8 mouse cellular contexts compared by ENCODE assay signal in genomic region chr5:28158308-28159071, GRCm38 (mm10). TPM values are rescaled to one million over a fixed set of nuclear protein-coding genes. Genes with fewer than 3 reads are reported as not detected.
DNase-seq lines count a peak whose midpoint lies in the region; ATAC-seq lines count a peak whose summit lies in the region.

No protein-coding gene starts in this region.

- peaks cover 9% of the 10 kb centered on the region; the same call in 1 of the 2 replicates for H3K4me1 ChIP-seq in embryonic facial prominence, embryonic 13.5 days
- peaks cover 12% of the 10 kb centered on the region for H3K4me1 ChIP-seq in hindbrain, embryonic 15.5 days (replicated peaks)

- intact Hi-C loops in left cerebral cortex, postnatal 4 days (cut with DNase I), result no loop called here

- H3K4me2 ChIP-seq in embryonic facial prominence, embryonic 13.5 days, result peak overlapping the region; percentile 38
- peak overlapping the region; percentile 43 for H3K4me2 ChIP-seq in hindbrain, embryonic 15.5 days

- peak; percentile 59 for DNase-seq in left cerebral cortex, postnatal 4 days
- DNase-seq in left cerebral cortex, adult 8-10 months (ENCODE audit: low spot score in 2 of 2), result no peak
- DNase-seq in neural tube, embryonic 10.5 days (ENCODE audit: extremely low spot score, low spot score), result peak; percentile 60
- no peak for DNase-seq in layer of hippocampus, postnatal 36 days
- no peak for DNase-seq in adrenal gland, adult 2 months
- no peak for DNase-seq in spleen, postnatal 14 days (ENCODE audit: low spot score in 2 of 2)

- H3K27ac ChIP-seq in embryonic facial prominence, embryonic 13.5 days, result no peak overlapping the region
- no peak overlapping the region for H3K27ac ChIP-seq in hindbrain, embryonic 15.5 days (replicated peaks)

- no peak for ATAC-seq in embryonic facial prominence, embryonic 13.5 days (ENCODE audit: insufficient number of reproducible peaks, insufficient read depth, low FRiP score, low TSS enrichment, low read depth)
- ATAC-seq in hindbrain, embryonic 15.5 days (ENCODE audit: low FRiP score, low read depth), result peak; percentile 75; the same call in 1 of the 2 replicates

- H3K4me3 ChIP-seq in embryonic facial prominence, embryonic 13.5 days, result peak overlapping the region; percentile 18
- H3K4me3 ChIP-seq in hindbrain, embryonic 15.5 days, result peak overlapping the region; percentile 8

- H3K36me3 ChIP-seq in embryonic facial prominence, embryonic 13.5 days, result no peaks in the 10 kb centered on the region
- H3K36me3 ChIP-seq in hindbrain, embryonic 15.5 days, result no peaks in the 10 kb centered on the region

- WGBS in embryonic facial prominence, embryonic 13.5 days, result under 1% methylated on average over 31 of the region's 31 CpGs
- WGBS in hindbrain, embryonic 15.5 days, result under 1% methylated on average over 31 of the region's 31 CpGs

- no peak overlapping the region for H3K9ac ChIP-seq in embryonic facial prominence, embryonic 13.5 days
- H3K9ac ChIP-seq in hindbrain, embryonic 15.5 days, result no peak overlapping the region

- no peaks in the 10 kb centered on the region for H3K9me3 ChIP-seq in embryonic facial prominence, embryonic 13.5 days
- H3K9me3 ChIP-seq in hindbrain, embryonic 15.5 days, result no peaks in the 10 kb centered on the region

- H3K27me3 ChIP-seq in embryonic facial prominence, embryonic 13.5 days, result peaks cover 98% of the 10 kb centered on the region
- peaks cover 83% of the 10 kb centered on the region for H3K27me3 ChIP-seq in hindbrain, embryonic 15.5 days

RNA-seq across cellular contexts. Expression of gene En2, which starts 7.0 kb away (rescaled TPM):
- total RNA-seq in left cerebral cortex, postnatal 4 days (2021), result not detected
- under 1 TPM; 0.42 to 0.65 (median 0.52) TPM for total RNA-seq in left cerebral cortex, adult 8-10 months (2022)
- polyA plus RNA-seq in embryonic facial prominence, embryonic 13.5 days (2015; fragmentation: Nextera tagmentation; extraction: Ambion mirVana), result not detected in 2 replicates
- polyA plus RNA-seq in hindbrain, embryonic 15.5 days (2015; fragmentation: Nextera tagmentation; extraction: Ambion mirVana), result 0.60 and 1.3 TPM in 2 replicates
- total RNA-seq in layer of hippocampus, postnatal 36 days (2021), result under 1 TPM; 0.25 to 0.28 TPM
- total RNA-seq in adrenal gland, adult 2 months (2021), result under 1 TPM; 0.07 to 0.17 TPM
- 0.12 and 0.19 TPM in 2 replicates for polyA plus RNA-seq in adrenal gland, adult 2 months (2012; rRNA removed)

Comparison
In these comparisons a context has a peak if more than half of its experiments do, and no peak if none do; other contexts are left out.
1. DNase-seq: peak in left cerebral cortex, postnatal 4 days (single experiment) and neural tube, embryonic 10.5 days (single experiment); none in left cerebral cortex, adult 8-10 months (0 of 2), layer of hippocampus, postnatal 36 days (0 of 2), adrenal gland, adult 2 months (single experiment) and spleen, postnatal 14 days (0 of 2).